Mouse (Mus musculus) heart, embryonic 12.5 days (tissue): ENCODE measurements at regions not wholly inside any gene's neighbourhood (a gene's known extent, or its start where the extent isn't known, plus 50 kb on each side); places are given as distances from the start of the nearest gene placed in this dataset.

Experiments used
- ATAC-seq: fragments of 200-750 bp; cut with Nextera tagmentation; 2 replicates; pipeline ENCODE4 v1.8.0; 2017; ENCODE audit warnings: moderate TSS enrichment, moderate library complexity; ENCODE audit not compliant: insufficient number of reproducible peaks, low FRiP score
- H3K27ac ChIP-seq: fragments of 300-500 bp; sonication (generic); 2 replicates; pipeline ENCODE4 v1.5.1; 2016; ENCODE audit warnings: mild to moderate bottlenecking, moderate library complexity; ENCODE audit not compliant: poor library complexity, severe bottlenecking
- H3K27me3 ChIP-seq: fragments of 300-500 bp; sonication (generic); replicated peaks from 2 replicates; pipeline ENCODE4 v1.6.1; 2016; ENCODE audit warnings: mild to moderate bottlenecking, moderate library complexity
- H3K36me3 ChIP-seq: fragments of 300-500 bp; sonication (generic); 2 replicates; pipeline ENCODE4 v1.6.1; 2016; ENCODE audit warnings: mild to moderate bottlenecking, moderate library complexity
- H3K4me1 ChIP-seq: fragments of 300-500 bp; sonication (generic); replicated peaks from 2 replicates; pipeline ENCODE4 v1.6.1; 2016; ENCODE audit warnings: mild to moderate bottlenecking
- H3K4me2 ChIP-seq: fragments of 300-500 bp; sonication (generic); 2 replicates; pipeline ENCODE4 v1.6.1; 2016; ENCODE audit warnings: mild to moderate bottlenecking, moderate library complexity
- H3K4me3 ChIP-seq: fragments of 300-500 bp; sonication (generic); 2 replicates; pipeline ENCODE4 v1.5.1; 2016; ENCODE audit warnings: mild to moderate bottlenecking
- H3K9ac ChIP-seq: fragments of 300-500 bp; sonication (generic); 2 replicates; pipeline ENCODE4 v1.6.1; 2016; ENCODE audit warnings: mild to moderate bottlenecking, moderate library complexity
- H3K9me3 ChIP-seq: fragments of 300-500 bp; sonication (generic); replicated peaks from 2 replicates; pipeline ENCODE4 v1.6.1; 2016; ENCODE audit warnings: mild to moderate bottlenecking, moderate library complexity
- WGBS: fragments of 180-500 bp; shearing (Covaris S2); methylation state at CpG from one replicate; pipeline ENCODE4 v1.1.7; 2016; 5-methylcytosine and 5-hydroxymethylcytosine counted together

DNA sequence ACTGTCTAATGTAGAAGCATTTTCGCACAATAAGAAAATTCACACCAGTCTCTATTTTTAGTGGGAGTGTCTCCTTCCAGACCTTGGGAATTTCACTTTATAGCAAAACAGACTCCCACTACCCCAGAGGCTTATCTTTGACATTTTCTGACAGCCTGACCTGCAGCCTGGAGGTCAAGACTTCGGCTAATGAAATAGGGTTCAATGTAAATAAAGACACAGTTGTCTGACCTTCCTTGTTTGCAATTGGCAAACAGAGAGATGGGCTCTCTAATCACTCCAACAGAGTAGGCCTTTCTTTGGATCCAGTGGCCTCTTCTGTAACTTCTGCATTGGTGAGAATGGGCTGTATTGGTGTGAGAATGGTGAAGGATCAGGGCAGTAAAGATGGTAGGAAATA is 321.7 kb upstream of the Tnp1 start:
- WGBS = 39% methylated on average over 2 of the region's 2 CpGs
- H3K27me3 ChIP-seq = no peaks in the 10 kb centered on the region
- no peak for ATAC-seq
- H3K4me3 ChIP-seq = no peak overlapping the region
- no peak overlapping the region for H3K9ac ChIP-seq
- H3K4me2 ChIP-seq = no peak overlapping the region
- H3K27ac ChIP-seq = no peak overlapping the region
- peaks cover 7% of the 10 kb centered on the region for H3K4me1 ChIP-seq
- H3K9me3 ChIP-seq = no peaks in the 10 kb centered on the region
- no peaks in the 10 kb centered on the region for H3K36me3 ChIP-seq

DNA sequence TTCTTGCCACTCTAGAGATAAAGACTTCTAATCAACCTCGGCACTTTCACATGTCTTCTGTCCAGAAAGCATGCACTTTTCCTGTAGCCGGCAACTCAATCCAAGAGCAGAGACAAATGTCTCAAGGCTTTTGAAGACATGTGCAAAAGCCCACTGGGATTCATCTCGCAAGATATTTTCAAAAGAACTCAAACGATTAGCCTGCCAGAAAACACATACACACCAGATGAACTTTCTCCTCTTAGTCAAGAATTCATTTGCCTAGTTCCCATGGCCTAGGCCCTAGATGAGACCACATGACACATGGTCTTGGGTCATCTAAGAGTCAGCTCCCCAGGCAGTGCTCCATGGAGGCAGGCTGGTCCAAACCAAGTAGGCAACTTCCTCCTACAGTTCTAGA is 293.8 kb upstream of the Tnp1 start:
- H3K27me3 ChIP-seq = no peaks in the 10 kb centered on the region
- no peak overlapping the region for H3K9ac ChIP-seq
- no peak overlapping the region for H3K4me3 ChIP-seq
- WGBS = 57% methylated on average over 4 of the region's 4 CpGs
- H3K4me2 ChIP-seq = no peak overlapping the region
- no peaks in the 10 kb centered on the region for H3K36me3 ChIP-seq
- no peak overlapping the region for H3K27ac ChIP-seq
- peaks cover 5% of the 10 kb centered on the region for H3K4me1 ChIP-seq
- no peak for ATAC-seq
- no peaks in the 10 kb centered on the region for H3K9me3 ChIP-seq

DNA sequence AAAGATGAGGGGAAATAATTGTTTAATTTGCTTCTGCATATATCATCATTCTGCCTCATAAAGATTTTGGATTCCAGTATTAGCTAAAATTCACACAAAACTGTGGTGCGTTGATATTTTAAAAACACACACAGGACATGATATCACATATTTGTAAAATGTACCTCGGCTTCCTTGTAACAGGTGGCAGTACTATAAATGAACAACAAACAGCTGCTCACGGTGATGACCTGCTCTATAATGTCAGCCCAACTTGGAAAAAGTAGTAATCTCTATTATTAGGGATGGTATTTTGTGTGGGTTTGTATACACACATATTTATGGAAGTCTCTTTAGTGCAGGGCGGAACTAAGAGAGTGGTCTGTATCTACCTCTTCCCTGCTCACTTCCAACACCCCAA is 292.7 kb upstream of the Tnp1 start:
- Histone ChIP-seq H3K4me3 (no peak overlapping the region), H3K27me3 (no peaks in the 10 kb centered on the region), H3K36me3 (no peaks in the 10 kb centered on the region), H3K27ac (no peak overlapping the region), H3K9me3 (no peaks in the 10 kb centered on the region), H3K4me1 (peaks cover 5% of the 10 kb centered on the region), H3K4me2 (no peak overlapping the region), H3K9ac (no peak overlapping the region)
- ATAC-seq = no peak
- 87% methylated on average over 4 of the region's 4 CpGs for WGBS

DNA sequence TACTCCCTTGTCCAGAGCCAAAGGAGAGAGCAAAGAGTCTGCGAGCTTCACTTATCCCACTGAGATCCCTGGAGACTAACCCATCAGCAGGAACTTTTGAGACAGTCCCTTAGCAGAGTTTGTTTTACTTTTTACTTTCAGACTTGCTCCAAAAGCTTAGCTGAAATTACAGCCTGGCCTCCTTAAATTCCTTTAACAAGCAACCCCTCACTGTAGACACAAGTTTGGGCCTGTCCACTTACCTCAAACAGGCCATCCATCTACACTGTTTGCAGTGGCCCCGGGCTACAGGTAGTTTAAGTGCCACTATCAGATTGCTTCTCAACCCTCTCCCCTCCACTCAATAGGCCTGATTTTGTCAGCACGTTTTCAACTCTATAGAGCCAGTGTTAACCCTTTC is 291.5 kb upstream of the Tnp1 start:
- no peaks in the 10 kb centered on the region for H3K9me3 ChIP-seq
- H3K9ac ChIP-seq = no peak overlapping the region
- H3K4me2 ChIP-seq = no peak overlapping the region
- no peaks in the 10 kb centered on the region for H3K36me3 ChIP-seq
- 23% methylated on average over 3 of the region's 3 CpGs for WGBS
- H3K27me3 ChIP-seq = no peaks in the 10 kb centered on the region
- H3K4me3 ChIP-seq = no peak overlapping the region
- peaks cover 5% of the 10 kb centered on the region for H3K4me1 ChIP-seq
- ATAC-seq = no peak
- H3K27ac ChIP-seq = no peak overlapping the region

DNA sequence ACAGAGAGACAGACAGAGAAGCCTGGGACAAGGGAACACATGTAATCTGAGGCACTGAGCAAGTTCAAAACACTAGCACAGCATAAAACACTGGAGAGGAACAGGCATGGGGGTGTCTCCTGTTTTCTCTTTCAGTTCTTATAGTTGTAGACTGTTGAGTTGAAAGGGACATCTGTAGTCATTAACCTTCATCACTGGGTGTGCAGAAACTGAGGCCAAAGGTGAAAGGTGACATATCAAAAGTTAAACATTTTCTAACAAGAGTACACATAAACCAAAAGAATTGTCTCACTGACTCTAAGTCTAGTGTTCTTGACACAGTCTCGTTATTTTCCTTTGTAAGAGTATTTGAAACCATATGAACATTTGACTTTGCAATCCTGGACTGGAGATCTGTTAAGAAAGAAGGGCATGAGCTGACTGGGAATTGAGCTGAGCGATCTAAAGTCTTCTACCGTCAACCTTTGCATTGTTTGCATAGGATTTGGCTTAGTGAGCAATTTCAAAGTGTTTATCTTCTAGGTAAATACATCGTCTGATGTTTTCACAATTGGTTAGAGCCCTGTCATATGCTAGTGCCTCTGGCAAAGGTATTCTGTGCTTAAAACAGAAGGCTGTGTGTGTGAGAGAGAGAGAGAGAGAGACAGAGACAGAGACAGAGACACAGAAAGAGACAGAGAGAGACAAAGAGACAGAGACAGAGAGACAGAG is 284.4 kb upstream of the Tnp1 start:
- H3K9ac ChIP-seq = no peak overlapping the region
- no peak overlapping the region for H3K4me2 ChIP-seq
- WGBS = 65% methylated on average over 4 of the region's 4 CpGs
- no peaks in the 10 kb centered on the region for H3K9me3 ChIP-seq
- ATAC-seq = no peak
- no peak overlapping the region for H3K27ac ChIP-seq
- H3K36me3 ChIP-seq = no peaks in the 10 kb centered on the region
- H3K4me1 ChIP-seq = no peaks in the 10 kb centered on the region
- H3K27me3 ChIP-seq = no peaks in the 10 kb centered on the region
- H3K4me3 ChIP-seq = no peak overlapping the region

DNA sequence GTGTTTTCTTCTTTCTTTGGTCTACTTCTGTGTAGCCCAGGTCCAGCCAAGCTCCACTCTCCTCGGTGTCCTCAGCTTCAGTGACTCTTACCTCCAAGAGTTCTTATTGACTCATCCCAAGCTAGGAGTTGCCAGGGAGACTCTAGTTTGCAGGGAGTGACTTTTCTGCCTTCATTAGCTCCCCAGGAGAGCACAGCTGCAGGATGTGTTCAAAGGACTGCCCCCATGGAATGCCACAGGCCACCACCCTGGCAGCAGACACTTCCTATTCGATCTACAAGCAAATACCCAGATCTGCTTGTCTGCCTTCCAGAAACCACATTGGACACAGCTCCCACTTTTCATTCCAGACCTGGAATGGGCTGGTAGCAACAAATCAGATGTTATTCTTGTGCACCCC is 269.6 kb upstream of the Tnp1 start:
- H3K4me2 ChIP-seq = no peak overlapping the region
- no peak overlapping the region for H3K27ac ChIP-seq
- WGBS = 76% methylated on average over 2 of the region's 2 CpGs
- H3K4me3 ChIP-seq = no peak overlapping the region
- no peak overlapping the region for H3K9ac ChIP-seq
- H3K27me3 ChIP-seq = no peaks in the 10 kb centered on the region
- H3K4me1 ChIP-seq = peaks cover 5% of the 10 kb centered on the region
- peaks cover 16% of the 10 kb centered on the region for H3K9me3 ChIP-seq
- no peak for ATAC-seq
- H3K36me3 ChIP-seq = no peaks in the 10 kb centered on the region

DNA sequence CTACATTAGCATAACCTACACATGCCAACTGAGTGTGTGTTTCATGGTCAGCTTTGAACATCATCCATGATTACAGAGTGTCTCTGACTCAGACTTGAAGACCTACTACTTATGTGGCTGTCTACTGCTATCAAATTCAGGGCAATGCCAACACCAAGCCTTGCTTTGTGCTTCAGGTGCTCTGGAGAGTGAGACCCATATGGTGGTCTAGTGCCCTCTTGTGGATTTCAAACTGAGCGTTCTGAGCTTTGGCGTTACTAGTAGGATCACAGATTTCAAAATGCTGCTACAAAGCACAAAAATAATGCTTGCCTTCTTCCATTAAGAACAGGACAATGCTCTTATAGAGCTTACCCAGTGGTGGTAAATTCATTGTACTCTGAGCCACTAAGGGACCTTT is 258.8 kb upstream of the Tnp1 start:
- Histone ChIP-seq H3K4me1 (peaks cover 7% of the 10 kb centered on the region), H3K4me2 (no peak overlapping the region), H3K4me3 (no peak overlapping the region), H3K9ac (no peak overlapping the region), H3K27me3 (no peaks in the 10 kb centered on the region), H3K9me3 (no peaks in the 10 kb centered on the region), H3K27ac (no peak overlapping the region), H3K36me3 (no peaks in the 10 kb centered on the region)
- ATAC-seq = 0 out of 2 replicates have a peak, but pooled peaks have one; percentile 45
- 32% methylated on average over 2 of the region's 2 CpGs for WGBS

DNA sequence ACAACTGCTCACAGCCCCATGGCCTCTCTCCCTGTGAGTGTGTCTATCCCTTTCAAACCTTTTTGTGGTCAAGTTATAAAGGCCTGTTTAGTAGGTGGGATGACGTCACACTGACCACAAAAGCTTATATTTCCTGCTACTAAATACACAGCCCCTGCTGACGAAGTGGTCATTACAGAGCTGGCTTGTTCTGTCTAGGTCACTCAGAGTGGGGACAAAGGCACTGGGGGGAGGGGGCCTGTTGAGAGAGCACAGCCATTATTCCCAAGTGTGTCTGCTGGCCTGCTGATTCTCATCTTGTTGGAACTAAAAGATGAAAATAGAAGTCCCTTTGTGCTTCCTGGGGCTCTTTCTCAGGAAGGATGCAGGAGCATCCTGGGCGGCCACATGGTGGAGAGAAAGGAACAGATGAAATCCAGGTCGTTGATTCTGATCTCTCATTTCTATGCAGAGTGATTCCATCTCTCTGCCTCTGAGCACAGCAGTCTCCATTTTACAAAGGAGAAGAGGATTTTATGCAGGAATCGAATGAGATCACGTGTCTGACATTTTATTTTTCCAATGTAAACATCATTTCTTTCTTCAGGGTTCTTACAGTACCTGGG is 255.2 kb upstream of the Tnp1 start:
- Histone ChIP-seq H3K9ac (peak overlapping the region; percentile 3; the same call in 1 of the 2 replicates), H3K4me1 (peaks cover 16% of the 10 kb centered on the region), H3K27ac (no peak overlapping the region), H3K4me3 (no peak overlapping the region), H3K4me2 (no peak overlapping the region), H3K27me3 (no peaks in the 10 kb centered on the region), H3K36me3 (no peaks in the 10 kb centered on the region), H3K9me3 (no peaks in the 10 kb centered on the region)
- no peak for ATAC-seq
- 62% methylated on average over 6 of the region's 6 CpGs for WGBS

DNA sequence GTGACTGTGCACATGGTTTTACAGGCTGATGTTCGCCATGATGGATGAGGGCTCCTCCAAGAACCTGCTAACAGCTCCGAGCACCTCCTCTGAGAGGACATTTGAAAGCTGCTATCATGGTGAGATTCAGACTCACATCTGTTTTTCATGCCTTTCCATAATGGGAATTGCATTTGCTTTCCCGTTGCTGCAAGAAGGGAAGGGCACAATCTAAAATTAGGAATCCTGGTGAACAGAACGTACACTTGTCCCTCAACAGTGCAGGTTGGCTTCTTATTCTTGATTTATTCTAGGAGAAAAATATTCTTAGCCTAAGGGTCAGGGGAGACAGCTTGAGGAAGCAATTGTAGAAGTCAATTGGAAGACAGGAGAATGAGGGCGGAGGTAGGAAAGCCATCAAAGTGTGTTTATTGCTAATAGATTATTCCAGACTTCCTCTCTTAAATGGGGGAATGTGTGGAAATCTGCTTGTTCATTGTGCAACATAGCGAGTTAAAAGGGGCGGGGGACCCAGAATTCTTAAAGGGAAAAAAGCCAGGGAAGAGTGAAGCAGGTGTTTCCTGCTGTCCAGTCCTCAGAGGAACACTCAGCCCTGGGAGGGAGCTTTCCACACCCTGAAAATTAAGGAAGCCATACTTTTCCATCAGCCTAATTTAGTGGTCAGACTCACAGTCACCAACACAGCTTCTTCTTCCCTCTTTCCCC is 253.5 kb upstream of the Tnp1 start:
- Histone ChIP-seq H3K9ac (no peak overlapping the region), H3K27ac (no peak overlapping the region), H3K36me3 (no peaks in the 10 kb centered on the region), H3K27me3 (no peaks in the 10 kb centered on the region), H3K4me2 (no peak overlapping the region), H3K9me3 (no peaks in the 10 kb centered on the region), H3K4me1 (peaks cover 22% of the 10 kb centered on the region), H3K4me3 (no peak overlapping the region)
- no peak for ATAC-seq
- 59% methylated on average over 7 of the region's 7 CpGs for WGBS

DNA sequence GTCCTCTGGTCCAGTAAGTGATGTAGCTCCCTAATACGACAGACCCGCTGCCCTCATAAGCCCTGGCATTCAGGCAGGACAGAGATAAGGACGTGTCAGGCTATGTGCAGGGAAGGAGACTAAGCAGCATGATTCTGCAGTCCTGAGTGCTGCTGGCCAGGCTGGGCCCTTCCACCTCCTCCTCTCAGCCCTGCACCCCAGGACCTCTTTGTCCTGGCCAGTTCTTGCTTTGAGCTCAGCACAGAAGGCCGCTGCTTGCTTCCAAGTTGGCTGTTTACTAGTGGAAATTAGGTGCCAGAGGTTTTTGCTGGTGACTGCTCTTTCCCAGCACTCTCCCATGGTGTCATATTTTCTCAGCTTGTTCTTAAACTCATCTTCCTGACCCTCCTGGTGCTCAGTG is 249.3 kb upstream of the Tnp1 start:
- no peaks in the 10 kb centered on the region for H3K36me3 ChIP-seq
- no peak overlapping the region for H3K4me3 ChIP-seq
- 34% methylated on average over 4 of the region's 4 CpGs for WGBS
- no peak overlapping the region for H3K27ac ChIP-seq
- peaks cover 17% of the 10 kb centered on the region; the same call in 1 of the 2 replicates for H3K4me1 ChIP-seq
- no peak overlapping the region for H3K9ac ChIP-seq
- no peak overlapping the region for H3K4me2 ChIP-seq
- ATAC-seq = no peak
- no peaks in the 10 kb centered on the region for H3K27me3 ChIP-seq
- no peaks in the 10 kb centered on the region for H3K9me3 ChIP-seq

DNA sequence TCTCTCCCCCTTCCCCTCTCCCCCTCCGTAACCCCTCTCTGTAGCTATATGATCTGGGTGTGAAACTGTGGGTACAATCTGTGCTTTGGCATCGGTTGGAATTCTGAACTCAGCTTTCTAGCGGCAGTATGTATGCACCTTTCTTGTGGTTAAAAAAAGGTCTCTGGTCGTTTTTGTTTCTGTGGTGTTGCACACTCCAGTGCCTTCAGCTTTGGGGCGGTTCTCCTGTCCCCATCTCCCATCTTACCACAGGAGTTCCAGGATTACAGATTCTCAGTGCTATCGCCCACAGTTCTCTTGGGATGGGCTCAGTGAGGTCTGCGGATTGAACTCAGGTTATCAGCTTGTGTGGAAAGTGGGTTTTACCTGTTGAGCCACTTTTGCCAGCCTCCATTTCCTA is 248.5 kb upstream of the Tnp1 start:
- no peak overlapping the region for H3K4me3 ChIP-seq
- H3K36me3 ChIP-seq = no peaks in the 10 kb centered on the region
- H3K4me1 ChIP-seq = peaks cover 20% of the 10 kb centered on the region
- no peak for ATAC-seq
- WGBS = 73% methylated on average over 7 of the region's 7 CpGs
- no peaks in the 10 kb centered on the region for H3K27me3 ChIP-seq
- H3K9ac ChIP-seq = no peak overlapping the region
- H3K9me3 ChIP-seq = no peaks in the 10 kb centered on the region
- H3K4me2 ChIP-seq = no peak overlapping the region
- no peak overlapping the region for H3K27ac ChIP-seq
